Mouse (Mus musculus) forebrain, embryonic 13.5 days (tissue): ENCODE results near the gene Klf1. TPM values are rescaled to one million over a fixed set of nuclear protein-coding genes. Genes with fewer than 3 reads are reported as not detected.
A peak's percentile ranks its signal among the peaks of the same experiment; 100 is the strongest.

ENCODE experiments used
- microRNA-seq: library from miRNA; unstranded; fragments of <30 nt; microRNA quantifications from one replicate; pipeline ENCODE4, GENCODE M21; 2016
- polyA plus RNA-seq: library from polyadenylated mRNA; unstranded; fragments of >200 nt; fragmentation: Nextera tagmentation; extraction: Ambion mirVana; gene quantifications from 2 replicates; pipeline ENCODE4 v1.2.1, GENCODE M21; 2015

Gene Klf1
- polyA plus RNA-seq, 1 experiment from 2014 or later: 0.74 TPM

Small RNA genes lying within 50 kb of the gene (microRNA-seq; reads per million reads assigned to microRNA genes)
- gene Gm24197 (not detected), gene Mir7069 (3.5 reads per million, percentile 7 among the genes with 10 or more reads in this experiment)

Other genes starting within 250 kb of the Klf1 start
- gene Ier2, start 239.1 kb upstream of the Klf1 start, polyA plus RNA-seq: 35.2 and 35.4 TPM in 2 replicates
- 53.5 and 59.1 TPM in 2 replicates for gene Trmt1, start 215.6 kb upstream of the Klf1 start, polyA plus RNA-seq
- gene Nacc1, start 214.1 kb upstream of the Klf1 start, polyA plus RNA-seq: 16.1 and 18.6 TPM in 2 replicates
- gene Lyl1, start 200.5 kb upstream of the Klf1 start, polyA plus RNA-seq: 1.9 and 2.1 TPM in 2 replicates
- 3.7 and 3.8 TPM in 2 replicates for gene G430095P16Rik, start 178.9 kb upstream of the Klf1 start, polyA plus RNA-seq
- 127 and 145 TPM in 2 replicates for gene Nfix, start 101.6 kb upstream of the Klf1 start, polyA plus RNA-seq
- gene Dand5, start 79.1 kb upstream of the Klf1 start, polyA plus RNA-seq: 7.3 and 8.2 TPM in 2 replicates
- 42.6 and 47.0 TPM in 2 replicates for gene Gadd45gip1, start 70.4 kb upstream of the Klf1 start, polyA plus RNA-seq
- gene Rad23a, start 61.3 kb upstream of the Klf1 start, polyA plus RNA-seq: 93.9 and 114 TPM in 2 replicates
- 549 and 569 TPM in 2 replicates for gene Calr, start 55.0 kb upstream of the Klf1 start, polyA plus RNA-seq
- 123 and 127 TPM in 2 replicates for gene Farsa, start 44.9 kb upstream of the Klf1 start, polyA plus RNA-seq
- gene Syce2, start 29.8 kb upstream of the Klf1 start, polyA plus RNA-seq: 80.3 and 85.1 TPM in 2 replicates
- gene Gcdh, start 8.0 kb upstream of the Klf1 start, polyA plus RNA-seq: 33.2 and 34.2 TPM in 2 replicates
- gene Dnase2a, start 6.6 kb downstream of the Klf1 start, polyA plus RNA-seq: 6.9 and 9.4 TPM in 2 replicates
- 31.6 and 37.3 TPM in 2 replicates for gene Mast1, start 35.4 kb downstream of the Klf1 start, polyA plus RNA-seq
- 1.2 and 1.8 TPM in 2 replicates for gene Rtbdn, start 45.1 kb downstream of the Klf1 start, polyA plus RNA-seq
- gene Gm49661, start 67.5 kb downstream of the Klf1 start, polyA plus RNA-seq: not detected in 2 replicates
- gene Prdx2, start 67.7 kb downstream of the Klf1 start, polyA plus RNA-seq: 1,640 and 1,662 TPM in 2 replicates
- gene Rnaseh2a, start 67.8 kb downstream of the Klf1 start, polyA plus RNA-seq: 119 and 124 TPM in 2 replicates
- gene Junb, start 76.8 kb downstream of the Klf1 start, polyA plus RNA-seq: 3.4 and 4.2 TPM in 2 replicates
- gene Hook2, start 88.7 kb downstream of the Klf1 start, polyA plus RNA-seq: 16.8 and 21.5 TPM in 2 replicates
- not detected in 2 replicates for gene Best2, start 112.6 kb downstream of the Klf1 start, polyA plus RNA-seq
- gene Asna1, start 123.4 kb downstream of the Klf1 start, polyA plus RNA-seq: 166 and 168 TPM in 2 replicates
- gene Trir, start 124.9 kb downstream of the Klf1 start, polyA plus RNA-seq: 125 and 154 TPM in 2 replicates
- 46.4 and 49.4 TPM in 2 replicates for gene Tnpo2, start 135.0 kb downstream of the Klf1 start, polyA plus RNA-seq
- gene Fbxw9, start 158.1 kb downstream of the Klf1 start, polyA plus RNA-seq: 39.4 and 49.1 TPM in 2 replicates
- gene Gm5741, start 166.1 kb downstream of the Klf1 start, polyA plus RNA-seq: 0.88 and 0.93 TPM in 2 replicates
- 79.5 TPM in 2 replicates for gene Dhps, start 169.8 kb downstream of the Klf1 start, polyA plus RNA-seq
- gene Wdr83os, start 178.8 kb downstream of the Klf1 start, polyA plus RNA-seq: 136 and 137 TPM in 2 replicates
- gene Wdr83, start 179.4 kb downstream of the Klf1 start, polyA plus RNA-seq: 52.9 and 57.8 TPM in 2 replicates
- 14.6 and 14.7 TPM in 2 replicates for gene Man2b1, start 181.3 kb downstream of the Klf1 start, polyA plus RNA-seq
- 2.1 and 2.3 TPM in 2 replicates for gene Zfp791, start 221.2 kb downstream of the Klf1 start, polyA plus RNA-seq
- not detected in 2 replicates for gene Cks1brt, start 250.0 kb downstream of the Klf1 start, polyA plus RNA-seq